Mouse (Mus musculus): ENCODE results near the gene Olfr961. TPM values are rescaled to one million over a fixed set of nuclear protein-coding genes. Genes with fewer than 3 reads are reported as not detected.

Gene Olfr961
- total and polyA plus RNA-seq, 3 experiments, result not detected

Other genes with a start within 250 kb of the Olfr961 start
- gene Olfr952, start 217.9 kb upstream of the Olfr961 start, total RNA-seq (2021), result not detected
- not detected in 2 replicates for gene Olfr952, start 217.9 kb upstream of the Olfr961 start, polyA plus RNA-seq (2012; rRNA removed)
- gene Olfr954, start 188.4 kb upstream of the Olfr961 start, total RNA-seq (2021), result not detected
- gene Olfr954, start 188.4 kb upstream of the Olfr961 start, polyA plus RNA-seq (2012; rRNA removed), result not detected in 2 replicates
- not detected for gene Olfr955, start 173.1 kb upstream of the Olfr961 start, total RNA-seq (2021)
- not detected in 2 replicates for gene Olfr955, start 173.1 kb upstream of the Olfr961 start, polyA plus RNA-seq (2012; rRNA removed)
- not detected for gene Olfr44, start 151.1 kb upstream of the Olfr961 start, total RNA-seq (2021)
- not detected in 2 replicates for gene Olfr44, start 151.1 kb upstream of the Olfr961 start, polyA plus RNA-seq (2012; rRNA removed)
- gene Olfr957, start 129.3 kb upstream of the Olfr961 start, total RNA-seq (2021), result not detected
- not detected in 2 replicates for gene Olfr957, start 129.3 kb upstream of the Olfr961 start, polyA plus RNA-seq (2012; rRNA removed)
- gene Olfr958, start 91.0 kb upstream of the Olfr961 start, total RNA-seq (2021), result not detected
- gene Olfr958, start 91.0 kb upstream of the Olfr961 start, polyA plus RNA-seq (2012; rRNA removed), result not detected in 2 replicates
- gene Olfr959, start 69.5 kb upstream of the Olfr961 start, total RNA-seq (2021), result not detected
- gene Olfr959, start 69.5 kb upstream of the Olfr961 start, polyA plus RNA-seq (2012; rRNA removed), result not detected in 2 replicates
- gene AW551984, start 40.7 kb upstream of the Olfr961 start, total RNA-seq (2021), result 10 to 100 TPM in 1 of 2 experiments, 1 to 10 TPM in 1; 9.0 to 12.1 TPM
- 9.0 and 15.0 TPM in 2 replicates for gene AW551984, start 40.7 kb upstream of the Olfr961 start, polyA plus RNA-seq (2012; rRNA removed)
- not detected for gene Olfr148, start 34.4 kb upstream of the Olfr961 start, total RNA-seq (2021)
- gene Olfr148, start 34.4 kb upstream of the Olfr961 start, polyA plus RNA-seq (2012; rRNA removed), result not detected in 2 replicates
- gene Olfr960, start 23.7 kb upstream of the Olfr961 start, total RNA-seq (2021), result not detected
- gene Olfr960, start 23.7 kb upstream of the Olfr961 start, polyA plus RNA-seq (2012; rRNA removed), result not detected in 2 replicates
- not detected for gene Olfr963, start 22.1 kb downstream of the Olfr961 start, total RNA-seq (2021)
- gene Olfr963, start 22.1 kb downstream of the Olfr961 start, polyA plus RNA-seq (2012; rRNA removed), result not detected in 2 replicates
- not detected for gene Olfr149, start 62.0 kb downstream of the Olfr961 start, total RNA-seq (2021)
- gene Olfr149, start 62.0 kb downstream of the Olfr961 start, polyA plus RNA-seq (2012; rRNA removed), result not detected in 2 replicates
- not detected for gene Olfr965, start 66.3 kb downstream of the Olfr961 start, total RNA-seq (2021)
- gene Olfr965, start 66.3 kb downstream of the Olfr961 start, polyA plus RNA-seq (2012; rRNA removed), result not detected in 2 replicates
- gene Olfr150, start 85.9 kb downstream of the Olfr961 start, total RNA-seq (2021), result not detected
- not detected in 2 replicates for gene Olfr150, start 85.9 kb downstream of the Olfr961 start, polyA plus RNA-seq (2012; rRNA removed)
- not detected for gene Olfr967, start 101.2 kb downstream of the Olfr961 start, total RNA-seq (2021)
- gene Olfr967, start 101.2 kb downstream of the Olfr961 start, polyA plus RNA-seq (2012; rRNA removed), result not detected in 2 replicates
- not detected for gene Olfr968, start 138.2 kb downstream of the Olfr961 start, total RNA-seq (2021)
- gene Olfr968, start 138.2 kb downstream of the Olfr961 start, polyA plus RNA-seq (2012; rRNA removed), result not detected in 2 replicates
- not detected for gene Olfr969, start 145.9 kb downstream of the Olfr961 start, total RNA-seq (2021)
- gene Olfr969, start 145.9 kb downstream of the Olfr961 start, polyA plus RNA-seq (2012; rRNA removed), result not detected in 2 replicates
- gene Olfr970, start 163.8 kb downstream of the Olfr961 start, total RNA-seq (2021), result not detected
- not detected in 2 replicates for gene Olfr970, start 163.8 kb downstream of the Olfr961 start, polyA plus RNA-seq (2012; rRNA removed)
- gene Olfr971, start 191.8 kb downstream of the Olfr961 start, total RNA-seq (2021), result not detected
- gene Olfr971, start 191.8 kb downstream of the Olfr961 start, polyA plus RNA-seq (2012; rRNA removed), result not detected in 2 replicates
- not detected for gene Olfr972, start 221.3 kb downstream of the Olfr961 start, total RNA-seq (2021)
- gene Olfr972, start 221.3 kb downstream of the Olfr961 start, polyA plus RNA-seq (2012; rRNA removed), result not detected in 2 replicates

Data from adrenal gland, adult 2 months (tissue).